ENCODE assay signal across 14 mouse cellular contexts in genomic region chr19:45855284-45855920, GRCm38 (mm10). TPM values are rescaled to one million over a fixed set of nuclear protein-coding genes. Genes with fewer than 3 reads are reported as not detected.
DNase-seq lines count a peak whose midpoint lies in the region; TF ChIP-seq lines count a peak whose summit lies in the region.
"Had no signal": no experiment of that assay in that cellular context is flagged by ENCODE, and none has a peak within 500 bp of the region (broad histone marks: within the 10 kb centered on the region; RNA-seq: fewer than 3 reads in every experiment).

No protein-coding gene starts in this region.

- H3K4me3 ChIP-seq in cerebellum, adult 2 months (replicated peaks; ENCODE audit: insufficient read depth, low read depth, low read length): no peak overlapping the region
- H3K4me3 ChIP-seq: erythroblast, embryonic 14.5 days; hindbrain, embryonic 12.5 days; midbrain, embryonic 15.5 days had no signal

- intact Hi-C loops in heart, postnatal 25 days (cut with DNase I): no loop called here
- intact Hi-C loops in heart, postnatal 36 days (cut with DNase I): loop anchor here (2.0 kb wide), 1 partner anchor 47 kb away; no protein-coding TSS in a partner anchor

- no peak overlapping the region for H3K27ac ChIP-seq in cerebellum, adult 2 months (ENCODE audit: insufficient read depth, low read length)
- H3K27ac ChIP-seq: hindbrain, embryonic 12.5 days; midbrain, embryonic 15.5 days had no signal

- 0 out of 2 replicates have a peak, but pooled peaks cover 2% of the 10 kb centered on the region for H3K4me1 ChIP-seq in cerebellum, adult 2 months (ENCODE audit: control insufficient read depth, insufficient read depth, low read length)
- H3K4me1 ChIP-seq: hindbrain, embryonic 12.5 days; midbrain, embryonic 15.5 days had no signal

- DNase-seq in heart, adult 11 months: peak; percentile 87
- DNase-seq in heart, postnatal 25 days (ENCODE audit: low spot score): no peak
- DNase-seq in thymus, postnatal 14 days: peak; percentile 6
- DNase-seq in thymus, adult 18-20 months: no peak
- peak; percentile 8 to 18 for DNase-seq in heart, postnatal 36 days
- no peak for DNase-seq in frontal cortex, adult 2 months (ENCODE audit: extremely low spot score in 1 of 2, low spot score in 1 of 2)
- no peak for DNase-seq in urinary bladder, postnatal 10 days (ENCODE audit: low spot score)
- DNase-seq in cerebellum, adult 2 months: no peak
- DNase-seq: liver; lung, adult 18-20 months; lung, postnatal 4 days had no signal

- H3K27me3 ChIP-seq in cerebellum, adult 2 months (ENCODE audit: control insufficient read depth, insufficient read depth, low read length): no peaks in the 10 kb centered on the region
- H3K27me3 ChIP-seq: hindbrain, embryonic 12.5 days; midbrain, embryonic 15.5 days had no signal

- no peak for TF ChIP-seq POLR2A in cerebellum, adult 2 months (IDR thresholded peaks at IDR 0.05; ENCODE audit: borderline replicate concordance, insufficient read depth, low read length)

- TF ChIP-seq CTCF in cerebellum, adult 2 months (IDR thresholded peaks at IDR 0.05; ENCODE audit: borderline replicate concordance, insufficient read depth, low read depth, low read length): no peak

- 74% methylated on average over 8 of the region's 8 CpGs for WGBS in cerebellum, adult 2 months

RNA-seq across cellular contexts. Expression of gene Kcnip2, which starts 39.5 kb away (rescaled TPM):
- 100 to 1,000 TPM; 205 to 217 TPM for total RNA-seq in heart, postnatal 25 days (2021)
- 100 to 1,000 TPM; 204 to 236 TPM for total RNA-seq in heart, postnatal 36 days (2021)
- polyA plus RNA-seq in frontal cortex, adult 2 months (2012; rRNA removed): 141 and 182 TPM in 2 replicates
- polyA plus RNA-seq in cerebellum, adult 2 months (2012; rRNA removed): 9.5 and 10.8 TPM in 2 replicates

Comparison
In these comparisons a context has a peak if more than half of its experiments do, and no peak if none do; other contexts are left out.
1. DNase-seq: peak in heart, adult 11 months (single experiment), thymus, postnatal 14 days (single experiment) and heart, postnatal 36 days (2 of 2); none in heart, postnatal 25 days (single experiment), thymus, adult 18-20 months (0 of 2), frontal cortex, adult 2 months (0 of 2), urinary bladder, postnatal 10 days (single experiment) and cerebellum, adult 2 months (0 of 2).